Mouse (Mus musculus): ENCODE measurements at regions not wholly inside any gene's neighbourhood (a gene's known extent, or its start where the extent isn't known, plus 50 kb on each side); places are given as distances from the start of the nearest gene placed in this dataset.

DNA sequence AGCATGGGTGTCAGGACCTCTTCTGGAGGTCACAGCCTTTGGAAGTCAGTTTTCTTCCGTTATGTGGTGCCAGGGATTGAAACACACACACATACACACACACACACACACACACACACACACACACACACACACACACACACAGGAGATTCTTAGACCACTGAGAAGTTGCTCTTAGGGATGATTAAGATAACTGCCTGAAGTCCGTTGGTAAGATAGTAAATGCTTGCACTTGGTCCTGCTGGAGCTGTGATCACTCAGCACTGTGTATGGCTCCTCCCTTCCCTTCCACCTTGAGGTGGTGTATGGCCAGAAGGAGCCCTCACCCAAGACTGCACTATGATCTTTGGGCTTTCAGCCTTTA is 118.7 kb upstream of the Slc22a12 start:
- TF ChIP-seq CTCF (conservative IDR thresholded peaks at IDR 0.05; ENCODE audit: insufficient read depth, insufficient read length, low read depth, low read length) = no peak
- no peak for TF ChIP-seq POLR2A (IDR thresholded peaks at IDR 0.05; ENCODE audit: low read depth, low read length)

Measured in kidney, adult 2 months (tissue).